Mouse (Mus musculus) embryonic facial prominence, embryonic 11.5 days (tissue): Measurements from ENCODE around the gene Bcas2. TPM values are rescaled to one million over a fixed set of nuclear protein-coding genes. Genes with fewer than 3 reads are reported as not detected.

Experiments
- ATAC-seq: fragments of 200-750 bp; cut with Nextera tagmentation; replicated peaks from 2 replicates; pipeline ENCODE4 v1.8.0; 2017; ENCODE audit warnings: low read depth; ENCODE audit not compliant: insufficient number of reproducible peaks, low FRiP score, low TSS enrichment
- DNase-seq: peaks from one replicate; pipeline ENCODE4 v3.0.0-alpha.2; 2015; ENCODE audit warnings: low spot score
- H3K27ac ChIP-seq: fragments of 300-500 bp; sonication (generic); replicated peaks from 2 replicates; pipeline ENCODE4 v1.5.1; 2014; ENCODE audit warnings: mild to moderate bottlenecking, low read depth, low read length, control low read depth
- H3K27me3 ChIP-seq: fragments of 300-500 bp; sonication (generic); 2 replicates; pipeline ENCODE4 v1.6.1; 2014; ENCODE audit warnings: mild to moderate bottlenecking, low read length, moderate library complexity, mixed read lengths; ENCODE audit not compliant: control insufficient read depth, insufficient read depth
- H3K36me3 ChIP-seq: fragments of 300-500 bp; sonication (generic); replicated peaks from 2 replicates; pipeline ENCODE4 v1.6.1; 2014; ENCODE audit warnings: low read depth, mild to moderate bottlenecking, low read length, moderate library complexity, mixed read lengths; ENCODE audit not compliant: control insufficient read depth, insufficient read depth
- H3K4me1 ChIP-seq: fragments of 300-500 bp; sonication (generic); 2 replicates; pipeline ENCODE4 v1.6.1; 2014; ENCODE audit warnings: low read length, mixed read lengths; ENCODE audit not compliant: control insufficient read depth, insufficient read depth
- H3K4me2 ChIP-seq: fragments of 300-500 bp; sonication (generic); 2 replicates; pipeline ENCODE4 v1.6.1; 2014; ENCODE audit warnings: low read depth, mild to moderate bottlenecking, control low read depth, low read length, moderate library complexity
- H3K4me3 ChIP-seq: fragments of 300-500 bp; sonication (generic); 2 replicates; pipeline ENCODE4 v1.5.1; 2014; ENCODE audit warnings: low read depth, low read length, control low read depth
- H3K9ac ChIP-seq: fragments of 300-500 bp; sonication (generic); replicated peaks from 2 replicates; pipeline ENCODE4 v1.6.1; 2014; ENCODE audit warnings: mild to moderate bottlenecking, control low read depth, low read length
- H3K9me3 ChIP-seq: fragments of 300-500 bp; sonication (generic); replicated peaks from 2 replicates; pipeline ENCODE4 v1.6.1; 2016; ENCODE audit warnings: mild to moderate bottlenecking, low read length, inconsistent platforms, mixed read lengths; ENCODE audit not compliant: control insufficient read depth
- WGBS: fragments of 180-500 bp; shearing (Covaris S2); extraction: QIAGEN DNeasy Blood & Tissue Kit; methylation state at CpG from one replicate; pipeline ENCODE4 v1.1.7; 2014; 5-methylcytosine and 5-hydroxymethylcytosine counted together
- polyA plus RNA-seq: library from polyadenylated mRNA; unstranded; fragments of >200 nt; fragmentation: Nextera tagmentation; extraction: Ambion mirVana; gene quantifications from 2 replicates; pipeline ENCODE4 v1.2.1, GENCODE M21; 2014

Bcas2 gene
- polyA plus RNA-seq, 1 experiment from 2014 or later, result 293 TPM

GRCm38 (mm10) chr3:103224231-103224765, 52.8 kb downstream of the Bcas2 start:
- Histone ChIP-seq H3K9me3 (no peaks in the 10 kb centered on the region; the same call in 1 of the 2 replicates), H3K4me2 (no peak overlapping the region), H3K9ac (no peak overlapping the region), H3K27ac (no peak overlapping the region), H3K4me1 (no peaks in the 10 kb centered on the region), H3K4me3 (no peak overlapping the region), H3K36me3 (no peaks in the 10 kb centered on the region), H3K27me3 (no peaks in the 10 kb centered on the region)
- DNase-seq (no peak), ATAC-seq (no peak)
- 80% methylated on average over 12 of the region's 12 CpGs for WGBS

- DNase-seq (no peak), ATAC-seq (no peak)
- Histone ChIP-seq H3K4me2 (no peak overlapping the region), H3K36me3 (no peaks in the 10 kb centered on the region), H3K9ac (no peak overlapping the region), H3K27ac (no peak overlapping the region), H3K9me3 (no peaks in the 10 kb centered on the region; the same call in 1 of the 2 replicates), H3K4me1 (no peaks in the 10 kb centered on the region), H3K27me3 (no peaks in the 10 kb centered on the region), H3K4me3 (no peak overlapping the region)
- WGBS, result 86% methylated on average over 1 of the region's 1 CpGs
Measured at GRCm38 (mm10) chr3:103227729-103228128, 56.3 kb downstream of the Bcas2 start.

Other genes with a start within 250 kb of the Bcas2 start
- not detected in 2 replicates for gene Sycp1, start 235.6 kb upstream of the Bcas2 start, polyA plus RNA-seq
- gene Nr1h5, start 207.5 kb upstream of the Bcas2 start, polyA plus RNA-seq, result 0.15 and 0.20 TPM in 2 replicates
- 71.2 and 76.7 TPM in 2 replicates for gene Sike1, start 175.9 kb upstream of the Bcas2 start, polyA plus RNA-seq
- 530 and 576 TPM in 2 replicates for gene Csde1, start 151.2 kb upstream of the Bcas2 start, polyA plus RNA-seq
- gene Nras, start 113.4 kb upstream of the Bcas2 start, polyA plus RNA-seq, result 122 and 127 TPM in 2 replicates
- 0.56 TPM in 1 of 2 replicates, not detected in the other for gene Ampd1, start 97.6 kb upstream of the Bcas2 start, polyA plus RNA-seq
- 3.6 and 4.8 TPM in 2 replicates for gene Dennd2c, start 69.1 kb upstream of the Bcas2 start, polyA plus RNA-seq
- gene Trim33, start 107.6 kb downstream of the Bcas2 start, polyA plus RNA-seq, result 19.3 and 25.2 TPM in 2 replicates